Mouse (Mus musculus) hindlimb bud, embryonic 11.5 days (tissue): ENCODE data around the gene Car4.

Experiments
- DNase-seq: peaks from one replicate; pipeline ENCODE4 v3.0.0-alpha.2; 2012; ENCODE audit warnings: low read depth, low spot score; ENCODE audit errors: extremely low spot score

Car4 gene

DNA sequence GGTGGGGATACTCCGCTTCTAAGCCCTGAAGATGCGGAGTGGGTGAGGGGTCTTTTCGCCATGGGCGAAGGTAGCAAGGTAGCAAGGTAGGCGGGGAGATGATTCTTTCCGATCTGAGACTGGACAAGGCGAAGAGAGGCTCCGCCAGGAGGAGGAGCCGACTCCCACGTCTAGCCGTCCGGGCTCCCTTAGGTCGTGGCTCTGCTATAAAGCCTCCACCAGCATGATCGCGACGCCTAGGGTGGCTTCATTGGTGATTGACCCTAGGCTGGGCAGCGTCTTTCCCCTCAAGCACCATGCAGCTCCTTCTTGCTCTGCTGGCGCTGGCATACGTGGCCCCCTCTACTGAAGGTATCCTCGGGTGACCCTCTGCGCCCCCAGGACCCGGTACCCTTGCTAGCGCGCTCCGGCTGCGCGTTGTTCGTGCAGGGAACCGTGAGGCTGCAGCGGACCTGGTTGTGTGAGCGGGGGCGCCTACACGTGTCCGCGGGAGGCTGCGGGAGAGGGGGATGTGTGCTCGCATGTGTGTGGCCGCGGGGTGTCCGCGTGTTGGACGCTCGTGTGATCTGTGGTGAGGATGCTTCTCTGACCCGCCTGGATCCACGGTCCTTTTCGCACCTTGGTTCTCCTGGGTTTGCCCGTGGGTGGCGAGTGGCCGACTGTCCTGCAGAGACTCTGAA, at the start of gene Car4:
TSS of gene Car4 (plus strand) at position 196 of the 680 bp plus-strand sequence.
- no peak for DNase-seq

DNA sequence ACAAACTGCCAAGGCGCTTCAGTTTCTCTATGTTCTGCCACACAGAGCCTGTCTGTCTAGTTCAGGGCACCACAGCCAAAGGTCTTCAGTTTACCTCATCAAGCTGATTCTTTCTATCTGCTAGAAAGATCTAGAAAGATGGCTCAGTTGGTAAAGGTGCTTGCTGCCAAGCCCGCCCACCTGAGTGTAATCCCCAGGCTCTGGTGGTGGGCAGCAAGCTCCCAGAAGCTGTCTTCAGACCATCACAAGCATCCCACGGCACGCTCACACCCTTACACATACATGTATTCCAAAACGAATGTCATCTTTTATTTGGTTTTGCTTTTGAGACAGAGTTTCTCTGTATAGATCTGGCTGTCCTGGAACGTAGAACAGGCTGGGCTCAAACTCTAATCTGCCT, 49.1 kb upstream of the Car4 start:
- DNase-seq, result no peak

DNA sequence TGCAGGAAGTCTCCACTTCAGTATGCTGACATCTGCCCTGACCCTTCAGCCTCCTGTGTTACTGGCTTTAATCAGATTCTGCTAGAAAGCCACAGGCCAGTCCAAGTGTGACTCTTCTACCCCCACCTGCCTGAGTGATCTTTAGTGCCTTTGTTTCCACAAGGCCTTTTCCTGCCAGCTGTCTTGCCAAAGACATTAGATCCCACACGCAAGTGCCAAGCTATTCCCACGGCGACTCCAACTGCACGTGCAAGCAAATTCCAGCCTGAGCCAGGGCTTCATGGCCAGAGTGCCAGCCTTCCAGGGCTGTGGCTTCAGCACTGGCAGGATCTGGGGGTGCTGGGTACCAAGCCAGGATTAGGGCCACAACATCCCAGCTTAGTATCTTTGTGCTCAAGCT, 47.2 kb upstream of the Car4 start:
- no peak for DNase-seq

DNA sequence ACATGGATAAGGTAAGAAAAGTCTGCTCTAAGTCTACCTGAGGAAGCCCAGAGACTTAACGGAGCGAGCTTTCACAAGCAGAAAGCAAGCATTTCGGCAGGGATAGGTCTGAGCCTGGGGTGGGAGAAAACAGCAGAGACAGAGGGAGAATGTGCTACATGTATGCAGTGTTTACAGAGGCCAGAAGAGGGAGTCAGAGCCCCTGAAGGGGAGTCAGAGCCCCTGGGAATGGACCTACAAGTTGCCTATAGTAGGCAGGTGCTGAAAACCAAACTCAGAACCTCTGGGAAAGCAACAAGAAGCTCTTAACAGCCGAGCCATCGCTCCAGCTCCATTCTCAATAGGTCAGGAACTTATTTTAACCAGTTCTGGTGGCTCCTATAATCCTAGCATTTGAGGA, 42.9 kb upstream of the Car4 start:
- DNase-seq, result no peak

DNA sequence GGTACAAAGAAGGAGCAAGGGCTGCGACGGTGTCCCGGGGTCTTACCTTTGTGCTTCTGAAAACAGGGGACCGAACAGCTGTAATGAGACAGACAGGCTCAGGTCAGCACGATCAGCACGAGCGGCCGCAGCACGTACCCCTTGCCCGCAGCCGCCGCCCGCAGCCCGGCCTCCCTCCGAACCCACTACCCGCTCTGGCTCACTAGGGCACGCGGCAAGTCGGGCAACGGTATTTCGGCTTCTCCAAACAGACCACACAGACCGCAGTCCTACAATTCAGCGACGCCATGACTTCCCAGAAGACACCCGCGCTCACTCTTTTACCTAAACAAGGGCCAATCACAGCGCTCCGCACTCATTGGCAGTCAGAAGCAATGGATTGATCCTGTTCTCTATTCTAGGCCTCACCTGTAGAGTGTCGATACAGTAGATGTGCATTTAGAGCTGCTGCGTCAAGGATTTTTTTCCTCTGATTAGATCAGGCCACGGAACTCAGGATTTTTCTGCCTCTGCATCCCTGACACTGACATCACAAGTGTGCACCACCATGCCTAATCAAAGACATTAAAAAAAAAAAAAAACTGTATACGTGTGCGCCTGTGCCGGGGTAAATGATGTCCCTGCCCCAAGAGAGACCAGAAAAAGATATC, 41.4 kb upstream of the Car4 start, which contains the start of gene Znhit3:
TSS of gene Znhit3 (minus strand) at position 314 of the 650 bp plus-strand sequence.
- peak; percentile 81 for DNase-seq

DNA sequence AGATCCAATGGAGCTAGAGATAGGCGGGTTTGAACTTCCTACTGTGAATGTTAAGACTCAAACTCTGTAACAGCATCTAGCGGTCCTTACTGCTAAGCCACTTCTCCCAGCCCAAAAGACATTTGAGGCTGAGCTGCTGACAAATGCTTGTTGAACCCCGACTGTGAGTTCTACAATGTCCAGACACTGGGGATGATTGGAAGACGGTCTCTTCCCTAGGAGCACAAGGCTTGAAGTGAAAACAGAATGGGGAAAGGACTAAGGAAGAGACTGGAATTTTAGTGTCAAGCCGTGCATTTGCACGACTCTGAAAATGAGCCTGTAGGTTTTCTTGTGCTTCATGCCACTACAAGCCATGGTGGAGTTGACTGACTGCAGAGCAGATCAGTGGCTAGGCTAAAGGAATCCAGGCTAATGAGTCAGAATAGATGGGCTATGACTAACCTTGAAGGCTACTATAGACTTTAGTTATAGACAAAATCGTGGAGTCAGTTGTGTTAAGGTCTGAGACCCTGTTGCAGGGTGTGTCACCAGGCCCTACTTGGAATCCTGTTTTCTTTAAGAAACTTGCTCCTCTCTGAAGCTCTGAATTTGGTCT, 40.8 kb upstream of the Car4 start:
- DNase-seq, result no peak

DNA sequence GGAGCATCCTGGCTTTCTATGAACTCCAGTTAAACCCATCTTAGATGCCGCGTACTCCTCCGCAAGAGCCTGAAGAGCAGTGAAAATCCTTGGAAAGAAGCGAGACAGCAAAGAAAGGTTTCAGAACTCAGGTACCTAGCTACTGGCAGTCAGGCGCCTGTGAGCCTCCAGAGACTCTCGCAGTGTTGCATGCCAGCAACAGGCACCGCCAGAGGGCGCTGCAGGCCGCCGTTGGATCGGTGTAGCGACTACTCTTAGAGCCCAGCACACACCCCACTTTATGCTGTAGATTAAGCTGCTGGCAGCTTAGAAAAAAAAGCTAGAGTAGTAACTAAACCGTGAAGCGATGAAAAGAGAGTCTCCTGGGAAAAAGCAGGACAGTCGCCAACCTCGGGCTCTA, 39.2 kb upstream of the Car4 start:
- DNase-seq, result peak; percentile 62

DNA sequence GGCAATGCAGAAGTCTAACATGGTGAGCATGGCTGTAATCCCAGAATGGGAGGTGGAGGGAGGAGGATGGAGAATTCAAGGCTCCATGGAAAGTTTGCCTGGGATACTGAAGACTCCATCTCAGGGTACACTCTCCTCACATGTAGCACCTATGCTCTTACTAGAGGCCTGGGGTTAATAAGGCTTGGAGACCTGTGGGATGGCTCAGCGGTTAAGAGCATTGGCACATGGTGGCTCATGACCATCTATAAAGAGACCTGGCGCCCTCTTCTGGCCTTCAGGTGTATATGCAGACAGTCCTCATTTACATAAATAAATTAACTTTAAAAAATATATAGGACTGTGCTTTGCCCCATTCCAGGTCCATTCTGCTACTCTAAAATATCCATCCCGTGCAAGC, 38.3 kb upstream of the Car4 start:
- no peak for DNase-seq

DNA sequence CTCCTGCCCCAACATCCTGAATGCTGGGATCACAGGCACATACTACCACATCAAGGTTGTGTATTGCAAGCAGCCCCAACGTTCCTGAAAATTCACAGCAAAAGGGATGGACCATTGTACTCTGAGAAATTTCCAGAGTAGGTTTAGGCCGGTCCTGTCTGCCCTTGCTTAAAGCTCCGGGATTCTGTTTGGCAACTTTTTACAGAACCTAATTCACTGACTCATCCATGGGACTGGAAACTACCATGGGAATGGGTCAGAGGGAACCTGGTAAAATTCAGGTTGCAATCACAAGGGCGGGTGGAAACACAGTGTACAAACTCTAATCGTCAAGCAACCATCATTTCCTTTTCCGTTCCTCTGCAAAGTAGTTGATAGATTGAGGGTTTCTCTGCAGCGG, 37.6 kb upstream of the Car4 start:
- DNase-seq, result no peak

DNA sequence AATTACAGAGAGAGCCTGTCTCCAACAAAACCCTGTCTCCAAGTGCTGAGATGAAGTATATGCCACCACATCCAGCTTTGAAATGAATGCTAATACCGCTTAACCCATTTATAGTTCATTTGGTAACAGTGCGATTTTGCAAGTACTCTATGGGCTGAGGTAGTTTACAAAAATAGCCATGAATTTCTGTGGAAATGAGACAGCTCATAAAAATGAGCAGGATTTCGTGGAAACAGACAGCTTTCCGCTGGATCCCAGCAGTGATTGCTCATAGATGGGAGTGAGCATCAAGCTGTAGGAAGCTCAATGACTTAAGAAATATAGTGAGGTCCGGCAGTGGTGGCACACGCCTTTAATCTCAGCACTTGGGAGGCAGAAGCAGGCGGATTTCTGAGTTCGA, 36.6 kb upstream of the Car4 start:
- DNase-seq, result no peak

DNA sequence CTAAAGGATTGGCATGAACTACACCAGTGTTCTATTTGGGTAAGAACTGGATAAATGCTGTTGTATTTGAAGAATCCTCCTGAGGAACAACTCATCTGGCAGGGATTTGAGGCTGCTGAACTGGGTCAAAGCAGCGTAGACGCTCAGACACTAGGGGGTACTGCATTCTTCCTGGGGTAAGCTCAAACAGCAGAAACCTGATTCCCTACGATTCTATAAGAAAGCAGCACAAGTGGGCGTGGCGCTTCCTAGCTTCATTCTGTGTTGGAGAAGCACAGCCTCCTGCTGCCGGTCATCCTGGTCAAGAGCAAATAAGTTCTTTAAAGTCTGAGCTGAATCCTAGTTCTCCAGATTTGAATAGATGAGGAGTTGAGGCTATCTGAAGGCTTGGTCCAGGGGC, 25.3 kb upstream of the Car4 start:
- no peak for DNase-seq

DNA sequence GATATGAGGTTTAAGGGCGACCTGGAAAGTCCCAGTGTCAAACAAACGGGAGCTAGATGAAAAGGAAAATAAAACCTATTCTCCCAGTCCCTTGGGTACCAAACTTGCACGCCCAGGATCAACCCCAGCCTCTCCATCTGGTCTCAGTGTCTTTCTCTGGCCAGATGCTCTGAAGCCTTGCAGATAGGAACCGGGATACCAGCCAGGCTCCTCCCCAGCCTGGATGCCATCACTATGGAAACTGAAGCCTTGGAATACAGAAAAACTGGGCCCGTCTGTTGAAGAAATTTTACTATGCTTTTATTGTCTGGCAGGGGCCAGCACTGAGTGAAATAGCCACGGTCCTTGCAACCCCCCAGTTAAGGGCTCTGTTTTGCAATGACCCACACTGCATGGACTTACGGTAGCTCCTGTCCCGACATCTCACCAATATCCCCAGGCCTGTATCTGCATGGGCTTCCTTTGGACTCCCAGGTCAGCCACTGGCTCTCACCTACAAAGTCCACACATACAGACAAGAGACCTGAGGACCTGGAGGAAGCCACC, 18.0 kb upstream of the Car4 start:
- no peak for DNase-seq

DNA sequence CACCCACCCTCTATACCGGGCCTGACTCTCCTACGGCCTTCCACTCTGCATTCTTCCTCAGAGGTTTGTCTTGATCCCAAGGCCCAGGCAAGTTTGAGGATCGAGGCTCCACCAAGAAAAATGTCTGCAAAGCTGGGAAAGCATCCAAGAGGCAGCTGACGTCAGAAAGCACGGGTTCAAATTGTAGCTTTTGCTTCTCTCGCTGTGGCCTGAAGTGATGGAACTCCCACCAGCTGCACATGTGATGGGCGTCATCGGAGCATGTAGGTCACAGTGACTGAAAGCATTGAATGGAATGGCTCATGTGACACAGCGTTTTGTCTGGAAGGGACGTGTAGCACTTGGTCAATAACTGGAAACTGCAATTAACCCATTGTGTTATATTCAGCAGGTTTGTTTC, 17.4 kb upstream of the Car4 start:
- no peak for DNase-seq

DNA sequence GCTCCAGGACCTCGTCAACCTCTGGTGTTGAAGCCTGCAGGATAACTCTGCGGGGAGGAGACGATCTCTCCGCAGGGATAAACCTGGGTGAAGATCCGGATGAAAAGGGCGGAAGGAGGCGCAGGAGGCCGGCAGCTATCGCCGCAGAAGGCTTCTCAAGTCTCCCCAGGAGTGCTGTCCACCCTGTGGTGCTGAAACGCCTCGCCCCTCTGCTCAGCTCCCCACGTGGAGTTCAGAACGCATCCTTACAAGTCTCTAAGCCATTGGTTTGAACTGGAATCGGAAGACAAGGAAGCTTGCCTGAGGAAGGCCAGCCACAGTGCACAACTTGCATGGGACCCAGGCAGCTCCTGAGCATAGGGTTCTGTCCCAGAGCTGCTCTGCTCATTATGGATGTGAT, 13.6 kb upstream of the Car4 start:
- peak; percentile 54 for DNase-seq

DNA sequence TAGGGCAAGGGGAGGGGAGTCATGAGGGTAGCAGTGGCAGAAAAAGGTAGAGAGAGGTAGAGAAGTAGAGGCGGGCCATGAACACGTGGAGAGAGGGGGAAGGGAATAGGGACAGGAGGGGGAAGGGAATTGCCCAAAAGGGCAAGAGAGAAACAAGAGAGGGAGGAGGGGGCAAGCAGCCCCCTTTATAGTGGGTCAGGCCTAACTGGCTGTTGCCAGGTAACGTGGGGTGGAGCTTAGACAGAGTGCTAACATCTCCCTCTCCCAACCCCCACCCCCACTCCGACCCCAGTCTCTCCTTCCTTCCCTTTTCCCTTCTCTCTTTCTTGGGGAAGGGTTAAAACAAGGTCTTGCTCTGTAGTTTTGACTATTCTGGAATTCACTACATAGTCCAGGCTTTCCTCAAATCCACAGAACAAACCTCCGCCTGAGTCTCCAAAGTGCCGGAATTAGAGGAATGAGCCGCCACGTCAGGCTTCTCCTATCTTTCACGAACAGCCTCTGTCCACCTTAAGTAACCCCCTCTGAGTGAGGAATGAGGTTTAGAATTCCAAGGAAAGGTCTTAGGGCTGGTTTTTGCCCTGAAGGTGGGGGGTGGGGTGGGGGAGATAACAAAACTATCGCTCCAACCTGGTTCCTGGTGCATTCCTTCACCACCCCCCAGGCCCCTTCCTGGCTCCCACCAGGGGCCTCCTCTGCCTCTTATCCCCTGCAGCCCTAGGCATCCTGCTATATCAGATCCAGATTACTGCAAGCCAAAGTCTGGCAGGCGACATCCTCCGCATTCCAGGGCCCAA, 12.7 kb upstream of the Car4 start:
- DNase-seq, result no peak

DNA sequence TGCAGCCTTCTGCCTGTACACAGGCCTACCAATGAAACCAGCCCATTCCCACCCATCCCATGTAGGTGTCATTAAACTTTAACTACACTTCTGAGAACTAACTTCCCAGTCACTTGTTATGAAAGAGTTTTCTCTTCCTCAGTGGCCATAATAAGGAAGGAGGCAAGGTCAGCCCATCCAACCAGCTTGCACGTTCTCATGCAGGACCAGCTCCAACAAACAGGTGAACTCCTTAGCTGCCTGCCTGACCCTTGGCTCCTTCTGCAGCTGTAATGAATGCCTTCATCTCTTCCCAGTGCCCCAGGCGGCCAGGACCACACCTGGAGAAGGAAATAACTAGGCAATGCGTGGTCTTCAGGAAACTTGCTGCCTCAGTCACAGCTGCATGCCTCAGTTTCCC, 11.7 kb upstream of the Car4 start:
- DNase-seq, result no peak

DNA sequence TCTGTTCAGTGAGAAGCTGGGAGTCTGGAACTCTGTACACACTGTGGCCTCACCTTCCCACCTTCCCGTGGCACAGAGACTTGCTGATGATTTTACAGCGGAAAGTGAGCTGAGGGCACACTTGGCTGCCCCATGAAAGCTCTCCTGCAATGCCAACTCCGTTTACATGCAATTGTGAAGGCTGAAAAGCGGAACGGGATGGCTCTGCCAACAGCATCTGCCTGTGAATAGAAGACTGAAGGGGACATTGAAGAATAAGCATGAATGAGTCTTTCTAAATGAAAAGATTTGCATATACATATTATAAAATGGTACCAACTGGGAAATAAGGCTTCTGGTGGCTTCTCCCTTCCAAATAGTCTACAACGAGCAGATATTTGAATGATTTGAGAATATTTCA, 10.4 kb upstream of the Car4 start:
- DNase-seq, result no peak

DNA sequence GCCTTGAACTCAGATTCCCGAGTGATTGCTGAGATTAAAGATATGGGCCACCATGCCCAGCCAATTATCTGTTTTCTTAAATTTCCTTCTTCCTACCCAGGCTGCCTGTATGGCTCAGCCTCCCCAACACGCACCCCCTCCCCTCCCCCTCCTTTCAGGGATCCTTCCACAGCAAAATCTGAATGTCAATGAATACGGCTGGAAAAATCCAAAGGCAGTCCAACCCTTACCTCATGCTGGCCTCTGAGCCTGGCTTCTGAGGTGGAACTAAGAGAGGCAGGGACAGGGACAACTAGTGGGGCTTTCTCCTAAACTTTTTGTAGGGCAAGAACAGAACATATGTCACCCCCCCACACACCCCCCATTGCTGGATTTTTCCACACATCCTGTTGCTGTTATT, 9.5 kb upstream of the Car4 start:
- DNase-seq, result no peak

DNA sequence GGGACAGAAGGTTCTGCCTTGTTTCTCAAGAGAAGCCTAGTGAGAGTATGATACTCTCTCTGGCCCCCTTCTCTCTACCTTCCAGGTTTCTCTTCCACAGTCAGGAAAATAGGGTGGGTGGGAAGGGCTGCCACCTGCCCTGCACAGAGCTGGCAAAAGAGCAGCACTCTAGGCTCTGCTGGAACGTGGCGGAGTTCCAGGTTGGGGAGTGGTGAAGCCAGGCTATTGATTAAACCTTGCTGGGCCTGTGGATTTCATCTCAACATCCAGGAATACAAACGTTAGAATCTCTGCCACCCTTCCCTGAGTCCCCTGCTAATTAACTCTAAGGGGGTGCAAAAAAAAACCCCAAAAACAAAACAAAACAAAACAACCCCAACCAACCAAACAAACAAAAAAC, 9.1 kb upstream of the Car4 start:
- no peak for DNase-seq

DNA sequence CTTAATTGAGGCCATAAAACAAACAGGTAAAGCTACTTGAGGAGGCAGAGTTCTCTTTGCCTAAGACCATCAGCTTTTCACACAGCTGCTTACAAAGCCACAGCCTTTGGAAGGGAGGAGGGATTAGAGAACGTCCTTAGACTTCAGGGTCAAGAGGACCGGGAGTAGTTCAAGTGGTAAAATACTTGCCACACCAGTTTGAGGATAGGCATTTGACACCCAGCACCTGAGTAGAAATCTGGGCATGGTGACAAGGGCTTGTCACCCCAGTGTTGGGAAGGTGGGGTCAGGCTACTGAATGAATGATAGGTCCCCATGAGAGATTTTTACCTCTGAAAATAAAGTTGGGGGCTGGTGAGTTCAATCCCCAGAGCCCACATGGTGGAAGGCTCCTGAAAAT, 5.0 kb upstream of the Car4 start:
- no peak for DNase-seq

DNA sequence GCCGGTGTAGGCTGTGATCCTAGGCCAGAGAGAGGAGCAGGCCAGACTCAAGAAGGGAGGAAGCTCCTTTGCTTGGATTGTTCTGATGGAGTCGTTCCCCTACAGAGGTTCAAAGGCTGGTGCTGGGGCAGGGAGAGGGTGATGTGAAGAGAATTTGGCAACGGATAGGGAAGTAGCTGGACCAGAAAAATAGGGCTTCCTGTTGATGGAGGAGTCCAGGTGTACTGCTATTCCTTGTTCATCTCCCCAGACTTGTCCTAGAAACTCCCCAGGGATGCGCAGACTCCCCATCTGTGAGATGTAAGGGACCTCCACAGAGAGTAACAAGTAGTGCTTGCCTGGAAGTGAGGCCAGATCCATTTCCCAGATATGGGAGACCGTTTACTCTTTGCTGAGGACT, 1.2 kb upstream of the Car4 start:
- DNase-seq, result no peak

DNA sequence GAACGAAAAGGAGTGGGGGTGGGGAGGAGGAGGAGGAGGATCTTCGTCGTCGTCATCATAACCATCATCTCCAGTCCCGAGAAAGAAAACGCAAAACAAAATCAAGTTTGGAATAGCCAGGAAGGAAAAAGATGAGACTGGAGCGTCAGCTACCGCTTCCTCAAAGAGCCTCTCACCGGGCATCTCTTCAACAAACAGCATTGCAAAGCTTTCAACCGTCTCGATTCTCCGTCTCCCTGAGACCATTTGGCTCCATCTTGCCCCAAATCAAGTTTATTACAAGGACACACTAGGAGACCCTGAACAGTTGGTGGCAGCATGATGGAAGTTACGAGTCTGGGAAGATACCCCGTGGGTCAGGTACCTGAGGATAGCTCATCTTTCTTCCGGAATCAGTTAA, 415 bp upstream of the Car4 start:
- no peak for DNase-seq
